Mouse (Mus musculus) liver, embryonic 14.5 days (tissue): ENCODE data around the gene Fndc10.

Source experiments
- CTCF ChIP-seq: IDR thresholded peaks from 2 replicates; pipeline ENCODE4 v1.5.1; 2016; ENCODE audit warnings: antibody characterized with exemption, low read depth, control low read depth
- EP300 ChIP-seq: IDR thresholded peaks from 2 replicates; pipeline ENCODE4 v1.6.1; 2016; ENCODE audit warnings: antibody characterized with exemption, low read depth

- TF ChIP-seq CTCF, result no peak
- TF ChIP-seq EP300, result no peak
These were observed 1.5 kb downstream of the Fndc10 start for GRCm38 (mm10) chr4:155695531-155696062.
